Mouse (Mus musculus): ENCODE results near the gene Cnih2.

The Cnih2 gene

DNA sequence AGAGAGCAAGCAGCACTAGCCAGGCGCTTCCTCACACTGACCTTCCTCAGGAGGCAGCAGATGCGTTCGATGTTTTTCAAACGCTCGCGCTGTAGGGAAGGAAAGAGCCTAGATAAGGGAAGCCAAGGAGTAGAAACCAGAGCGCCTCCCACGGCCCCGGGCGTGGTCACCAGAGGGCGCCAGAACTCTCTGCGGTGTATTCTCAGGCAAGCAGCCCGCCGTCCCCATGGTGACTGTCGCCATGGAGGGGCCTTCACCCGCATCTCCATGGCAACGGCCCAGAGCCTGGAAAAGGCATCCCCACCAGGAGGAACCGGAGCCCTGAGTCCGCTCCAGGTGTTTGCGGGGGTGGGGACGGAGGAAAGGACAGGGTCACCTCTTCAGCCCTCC is 4.1 kb downstream of the Cnih2 start:
- in situ Hi-C loops (cut with MboI; ENCODE audit: low sequenced_read_pairs) = no loop called here

DNA sequence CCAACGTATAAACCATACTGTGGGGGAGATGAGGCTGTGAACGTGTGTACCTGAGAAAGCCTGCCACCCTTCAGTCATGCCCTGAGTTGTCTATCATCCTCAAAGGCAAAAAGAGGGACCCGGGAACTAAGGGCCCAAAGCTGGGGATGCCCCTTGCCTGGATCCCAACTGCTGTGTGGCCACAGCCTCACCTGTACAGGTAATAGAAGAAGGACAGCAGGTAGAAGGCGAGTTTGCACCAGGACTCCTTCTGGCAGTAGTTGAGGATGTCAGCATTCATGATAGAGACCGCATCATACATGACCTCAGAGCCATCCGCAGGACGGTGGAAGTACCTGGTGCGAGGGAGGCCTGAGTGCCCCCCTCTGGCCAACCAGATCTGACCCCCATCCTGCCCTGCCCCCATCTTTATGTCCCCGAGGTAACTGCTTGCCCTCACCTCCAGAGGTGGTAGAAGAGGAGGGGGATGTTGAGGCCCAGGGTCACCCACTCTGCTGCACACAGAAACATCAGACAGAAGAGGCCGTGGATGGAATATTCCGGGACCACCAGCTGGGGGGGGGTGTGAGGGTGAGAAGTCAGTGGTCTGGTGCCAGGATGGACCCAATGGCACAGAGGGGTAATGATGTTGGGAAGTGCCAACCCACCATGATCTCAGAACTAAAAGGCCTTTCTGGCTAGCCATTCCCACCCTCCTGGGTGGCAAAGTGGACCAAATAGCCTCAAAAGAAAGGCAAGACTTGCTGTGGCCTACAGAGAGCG is 4.7 kb downstream of the Cnih2 start:
- in situ Hi-C loops (cut with MboI; ENCODE audit: low sequenced_read_pairs) = no loop called here

DNA sequence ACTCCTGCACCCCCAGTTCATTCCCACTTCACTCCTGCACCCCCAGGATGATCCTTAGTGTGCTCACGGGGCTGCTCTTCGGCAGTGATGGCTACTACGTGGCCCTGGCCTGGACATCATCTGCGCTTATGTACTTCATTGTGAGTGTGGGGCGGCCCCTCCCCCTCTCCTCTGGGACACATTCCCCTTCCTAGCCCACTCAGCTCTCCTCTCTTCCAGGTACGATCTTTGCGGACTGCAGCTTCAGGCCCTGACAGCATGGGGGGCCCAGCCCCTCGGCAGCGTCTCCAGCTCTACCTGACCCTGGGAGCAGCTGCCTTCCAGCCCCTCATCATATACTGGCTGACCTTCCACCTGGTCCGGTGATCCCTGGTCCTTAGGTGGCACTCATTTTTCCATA is 6.2 kb downstream of the Cnih2 start:
- in situ Hi-C loops (cut with MboI; ENCODE audit: low sequenced_read_pairs) = no loop called here

DNA sequence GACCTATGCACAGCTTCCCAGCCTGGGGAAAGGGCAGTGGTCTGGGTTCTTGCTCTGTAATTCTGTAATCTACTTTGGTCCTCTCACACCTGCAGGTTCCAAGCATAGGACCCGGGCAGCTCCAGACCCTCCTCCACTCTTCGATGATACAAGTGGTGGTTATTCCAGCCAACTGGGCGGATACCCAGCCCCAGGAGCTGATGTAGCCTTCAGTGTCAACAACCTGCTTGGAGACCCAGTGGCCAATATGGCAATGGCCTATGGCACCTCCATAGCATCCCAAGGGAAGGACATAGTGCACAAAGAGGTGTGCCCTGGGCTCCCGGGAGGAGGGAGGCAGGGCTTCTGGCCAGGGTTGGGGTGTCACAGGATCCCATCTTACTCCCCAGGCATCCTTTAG is 9.0 kb downstream of the Cnih2 start:
- in situ Hi-C loops (cut with MboI; ENCODE audit: low sequenced_read_pairs) = loop anchor here (5.0 kb wide), 1 partner anchor 53 kb away; no protein-coding TSS in a partner anchor

DNA sequence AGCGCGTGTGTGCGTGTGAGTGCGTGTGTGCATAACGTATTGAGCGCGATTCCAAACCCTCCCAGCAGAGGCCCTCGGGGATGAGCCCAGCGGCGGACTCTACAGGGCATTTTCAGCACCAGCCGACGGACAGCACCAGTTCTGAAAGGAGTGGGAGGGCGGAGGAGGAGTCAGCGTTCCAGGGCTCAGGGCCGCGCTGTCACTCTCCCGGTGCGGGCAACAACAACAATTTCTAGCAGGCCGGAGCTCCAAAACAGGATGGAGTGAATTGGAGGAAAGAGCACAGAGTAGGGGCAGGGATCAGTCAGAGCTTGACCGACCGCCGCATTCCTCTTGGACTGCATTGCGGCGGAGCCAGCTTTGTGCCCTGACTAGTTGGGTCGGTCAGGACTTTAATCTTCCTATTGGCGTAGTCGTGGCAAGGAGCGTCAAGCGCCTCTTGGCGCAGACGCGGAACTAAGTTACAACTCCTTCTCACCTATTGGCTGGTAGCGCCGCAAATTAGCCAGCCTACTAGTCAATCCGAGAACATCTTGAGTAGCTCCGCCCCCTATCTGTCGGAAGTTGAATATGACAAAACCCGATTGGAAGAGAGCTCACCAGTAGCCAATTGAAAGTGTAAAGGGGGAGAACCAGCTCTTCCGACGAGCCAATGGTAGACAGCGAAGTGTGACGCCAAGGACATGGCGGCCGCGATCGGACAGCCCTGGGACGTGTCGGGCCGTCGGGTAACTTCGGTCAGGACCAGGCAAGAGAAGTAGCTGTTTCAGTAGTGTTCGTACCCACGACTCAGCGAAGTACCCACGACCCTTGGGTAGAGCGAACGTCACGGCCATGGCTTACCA is 10.2 kb downstream of the Cnih2 start, which contains the start of gene Yif1a:
Gene Yif1a, plus strand, starts transcription at position 655 of the 845 bp plus-strand sequence.
- in situ Hi-C loops (cut with MboI; ENCODE audit: low sequenced_read_pairs) = loop anchor here (5.0 kb wide), 1 partner anchor 54 kb away; no protein-coding TSS in a partner anchor

DNA sequence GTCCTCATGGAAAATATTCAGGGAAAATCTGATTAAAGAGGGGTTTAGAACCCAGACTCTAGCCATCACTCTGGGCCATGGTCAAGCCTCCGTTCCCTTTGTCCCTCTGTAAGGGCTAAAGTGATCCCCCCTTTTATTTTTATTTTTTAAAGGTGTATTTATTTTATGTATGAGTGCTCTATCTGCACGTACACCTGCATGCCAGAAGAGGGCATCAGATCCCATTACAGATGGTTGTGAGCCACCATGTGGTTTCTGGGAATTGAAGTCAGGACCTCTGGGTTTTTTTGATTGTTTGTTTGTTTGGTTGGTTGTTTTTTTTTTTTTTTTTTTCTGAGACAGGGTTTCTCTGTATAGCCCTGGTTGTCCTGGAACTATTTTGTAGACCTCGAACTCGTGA is 11.8 kb downstream of the Cnih2 start:
- in situ Hi-C loops (cut with MboI; ENCODE audit: low sequenced_read_pairs) = loop anchor here (5.0 kb wide), 1 partner anchor 56 kb away; no protein-coding TSS in a partner anchor

DNA sequence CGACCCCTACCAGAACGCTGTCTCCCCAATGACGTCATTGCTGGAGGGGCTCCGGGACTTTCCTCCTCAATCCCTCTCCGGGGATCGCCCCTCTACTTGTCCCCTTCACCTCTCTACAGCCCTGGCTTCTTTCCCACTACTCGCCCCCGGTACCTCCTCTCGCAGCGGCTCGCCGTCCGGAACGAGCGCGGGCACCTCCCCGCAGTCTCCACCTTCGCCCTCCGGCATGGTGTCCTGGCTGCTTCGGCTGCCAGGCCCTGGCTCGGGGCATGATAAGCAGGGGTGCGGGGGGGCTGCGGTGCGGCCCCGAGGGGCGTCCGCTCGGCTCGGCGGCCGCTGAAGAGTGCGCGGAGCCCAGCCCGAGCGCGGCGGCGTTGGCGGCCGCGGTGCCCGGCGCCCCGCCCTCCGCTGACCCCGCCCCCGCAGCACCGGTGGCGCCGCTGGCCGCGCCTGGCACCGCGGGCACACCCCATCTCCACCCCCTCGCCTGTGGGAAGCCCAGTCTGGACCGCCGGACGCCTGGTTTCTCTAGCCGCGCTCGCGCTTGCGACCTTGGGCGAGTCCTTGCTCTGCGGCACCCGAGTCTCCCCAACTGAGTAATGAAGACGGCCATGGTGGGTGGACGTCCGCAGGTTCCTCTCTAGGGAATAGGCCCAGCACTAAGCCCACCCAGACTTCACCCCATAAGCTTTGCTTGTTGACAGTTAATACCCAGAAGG is 13.0 kb downstream of the Cnih2 start, which contains the start of gene Tmem151a:
Gene Tmem151a, minus strand, starts transcription at position 387 of the 719 bp plus-strand sequence.
- in situ Hi-C loops (cut with MboI; ENCODE audit: low sequenced_read_pairs) = loop anchor here (5.0 kb wide), 1 partner anchor 57 kb away; no protein-coding TSS in a partner anchor

DNA sequence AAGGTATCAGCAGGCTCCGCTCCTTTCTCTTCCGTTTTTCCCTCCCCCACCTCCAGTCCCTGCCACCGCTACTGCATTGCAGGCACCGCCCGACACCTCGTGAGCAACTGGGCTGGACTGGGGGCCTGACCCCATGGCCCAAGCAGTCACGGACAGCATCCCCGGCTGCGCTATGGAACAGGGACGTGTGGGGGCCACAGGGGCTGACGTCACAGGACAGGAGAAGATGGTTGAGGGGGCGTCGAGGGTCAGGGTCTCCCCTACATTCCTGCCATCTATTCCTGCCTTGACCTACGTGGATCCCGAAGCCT is 13.5 kb downstream of the Cnih2 start:
- in situ Hi-C loops (cut with MboI; ENCODE audit: low sequenced_read_pairs) = loop anchor here (5.0 kb wide), 1 partner anchor 58 kb away; no protein-coding TSS in a partner anchor

DNA sequence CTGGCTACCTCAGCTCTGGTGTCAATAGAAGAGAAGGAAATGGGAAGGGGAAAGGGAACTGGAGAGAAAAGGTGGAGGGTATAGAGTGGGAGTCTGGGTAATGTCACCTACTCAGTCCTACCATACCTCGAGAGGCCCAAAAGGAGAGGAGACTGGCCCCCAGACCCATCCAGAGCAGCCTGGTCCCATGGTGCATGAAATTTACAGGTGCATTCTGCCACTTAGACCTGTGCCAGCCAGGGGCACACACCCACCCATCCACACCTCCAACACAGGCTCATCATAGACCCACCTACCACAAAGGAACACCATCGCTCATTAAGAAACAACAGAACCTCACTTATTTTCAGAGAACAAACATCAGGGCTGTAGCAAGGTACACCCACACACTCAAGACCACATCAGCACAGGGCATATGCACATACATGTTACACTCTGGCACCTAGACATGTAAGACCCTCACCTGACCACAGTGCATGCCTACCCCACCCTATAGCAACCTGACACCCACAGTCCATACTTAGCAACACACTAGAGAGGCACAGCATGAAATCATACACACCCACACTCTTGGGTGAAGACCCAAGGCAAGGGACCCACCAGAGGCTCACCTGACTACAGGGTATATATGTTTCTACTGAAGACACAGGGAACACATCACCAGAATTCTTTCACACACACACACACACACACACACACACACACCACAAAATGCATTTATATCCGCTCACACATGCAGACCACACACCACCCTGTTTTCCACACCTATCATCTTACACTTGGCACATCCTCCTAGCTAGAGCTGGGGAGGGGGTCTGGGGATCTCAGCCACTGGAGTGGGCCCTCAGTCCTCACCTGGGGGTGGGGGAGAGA is 14.1 kb downstream of the Cnih2 start:
- in situ Hi-C loops (cut with MboI; ENCODE audit: low sequenced_read_pairs) = no loop called here

DNA sequence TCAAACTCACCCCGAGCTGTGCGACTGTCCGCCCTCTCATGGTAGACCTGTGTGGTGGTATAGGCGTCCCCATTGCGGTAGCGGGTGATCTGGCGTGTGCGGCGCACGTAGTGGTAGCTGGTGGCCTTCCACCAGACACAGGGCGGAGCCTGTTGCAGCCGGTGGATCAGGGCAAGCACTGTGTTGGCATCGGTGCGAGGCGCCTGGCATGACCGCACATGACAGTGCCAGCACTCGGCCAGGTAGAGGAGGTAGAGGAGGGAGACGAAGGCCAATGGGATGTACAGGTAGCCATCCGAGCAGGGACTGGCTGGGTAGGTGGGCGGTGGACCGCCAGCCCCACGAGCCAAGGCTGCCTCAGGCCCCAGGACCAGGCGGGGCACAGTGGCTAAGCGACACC is 15.7 kb downstream of the Cnih2 start:
- in situ Hi-C loops (cut with MboI; ENCODE audit: low sequenced_read_pairs) = no loop called here

DNA sequence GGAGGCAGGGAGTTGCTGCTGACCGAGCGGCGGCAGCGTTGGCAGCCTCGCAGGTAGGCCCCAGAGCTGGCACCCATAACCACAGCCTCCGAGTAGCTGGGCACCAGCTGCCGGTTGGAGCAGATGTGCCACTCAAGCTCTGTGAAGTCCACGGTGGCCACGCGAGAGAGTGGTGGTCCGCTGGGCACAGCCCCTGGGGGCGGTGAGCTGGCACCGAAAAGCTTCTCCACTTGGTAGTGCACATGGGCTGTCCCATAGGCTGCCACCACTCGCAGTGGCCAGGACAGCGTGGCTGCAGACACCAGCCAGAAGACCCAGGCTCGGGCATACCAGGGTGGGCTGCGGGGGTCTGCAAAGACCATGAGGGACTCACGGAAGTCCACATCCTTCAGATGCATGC is 16.3 kb downstream of the Cnih2 start:
- in situ Hi-C loops (cut with MboI; ENCODE audit: low sequenced_read_pairs) = no loop called here

DNA sequence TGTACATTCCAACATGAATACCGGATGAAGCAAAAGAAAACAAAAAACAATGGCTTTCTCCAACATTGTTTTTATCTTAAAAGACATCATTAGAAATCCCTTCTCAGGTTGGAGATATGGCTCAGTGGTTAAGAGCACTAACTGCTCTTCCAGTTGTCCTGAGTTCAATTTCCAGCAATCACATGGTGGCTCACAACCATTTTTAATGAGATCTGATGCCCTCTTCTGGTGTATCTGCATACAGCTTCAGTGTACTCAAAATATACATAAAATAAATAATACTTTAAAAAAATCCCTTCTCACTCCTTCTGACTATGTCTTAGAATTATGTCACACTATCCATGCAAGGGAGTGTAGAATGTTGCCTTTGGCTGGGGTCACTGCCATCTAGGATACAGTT is 19.0 kb downstream of the Cnih2 start:
- in situ Hi-C loops (cut with MboI; ENCODE audit: low sequenced_read_pairs) = no loop called here

DNA sequence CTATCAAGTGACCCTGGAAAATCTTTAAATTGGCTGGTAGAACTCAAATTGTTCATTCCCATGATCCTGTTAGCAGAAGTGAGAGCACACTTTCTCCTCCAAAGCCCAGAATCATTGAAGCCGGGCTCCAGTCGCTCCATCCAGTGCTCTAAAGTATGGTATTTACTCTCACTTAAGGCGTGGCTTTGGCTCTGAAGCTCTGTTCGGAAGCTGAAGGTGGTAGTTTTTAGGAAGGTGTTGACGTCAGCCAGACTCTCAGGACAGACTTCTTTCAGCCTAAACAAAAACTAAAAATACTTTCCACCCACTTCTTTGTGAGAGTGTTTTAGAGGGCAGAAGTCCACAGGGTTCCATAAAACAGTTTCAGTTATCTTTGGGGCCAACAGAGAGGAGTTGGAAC is 24.8 kb downstream of the Cnih2 start:
- in situ Hi-C loops (cut with MboI; ENCODE audit: low sequenced_read_pairs) = no loop called here

DNA sequence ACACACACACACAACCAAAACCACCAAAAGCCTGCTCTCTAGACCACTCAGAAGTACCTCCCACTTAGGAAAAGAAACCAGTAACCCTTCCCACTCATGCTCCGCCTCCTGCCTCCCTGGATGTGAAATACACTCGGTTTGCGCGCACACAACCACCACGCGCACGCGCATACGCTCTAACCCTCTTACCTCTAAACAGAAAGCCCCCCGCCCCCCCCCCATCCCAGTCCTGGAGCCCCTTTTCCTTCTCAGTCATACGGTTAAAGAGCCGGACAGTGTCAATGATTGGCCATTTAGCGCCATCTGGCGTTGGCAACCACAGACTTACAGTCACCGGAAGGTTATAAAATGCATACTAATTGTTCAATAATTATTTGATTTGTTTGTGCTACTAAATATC is 25.3 kb downstream of the Cnih2 start:
- in situ Hi-C loops (cut with MboI; ENCODE audit: low sequenced_read_pairs) = no loop called here

DNA sequence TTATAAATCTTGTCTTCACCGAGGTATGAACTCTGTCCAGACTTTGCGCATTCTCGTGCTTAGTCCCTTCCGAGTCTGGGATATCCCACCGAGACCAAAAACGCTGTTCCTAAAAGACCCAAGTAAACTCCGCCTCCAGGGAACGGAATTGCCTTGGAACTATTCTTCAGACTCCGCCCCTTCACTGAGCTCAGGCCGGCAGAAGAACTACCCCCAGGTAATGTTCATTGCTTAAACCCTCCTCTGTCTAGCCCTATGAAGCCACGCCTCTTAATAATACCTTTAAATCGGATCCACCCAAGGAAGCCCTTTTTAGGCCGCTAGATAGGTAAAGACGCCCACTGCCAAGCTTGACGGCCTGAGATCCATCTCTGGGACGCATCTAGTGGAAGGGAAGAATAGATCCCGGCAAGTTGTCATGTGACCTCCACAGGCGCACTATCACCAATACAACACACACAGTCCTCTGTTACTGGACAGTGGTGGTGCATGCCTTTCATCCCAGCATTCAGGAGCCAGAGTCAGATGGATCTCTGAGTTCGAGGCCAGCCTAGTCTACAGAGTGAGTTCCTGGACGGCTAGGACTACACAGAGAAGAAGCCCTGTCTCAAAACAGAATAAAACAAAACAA is 25.8 kb downstream of the Cnih2 start:
- in situ Hi-C loops (cut with MboI; ENCODE audit: low sequenced_read_pairs) = no loop called here

DNA sequence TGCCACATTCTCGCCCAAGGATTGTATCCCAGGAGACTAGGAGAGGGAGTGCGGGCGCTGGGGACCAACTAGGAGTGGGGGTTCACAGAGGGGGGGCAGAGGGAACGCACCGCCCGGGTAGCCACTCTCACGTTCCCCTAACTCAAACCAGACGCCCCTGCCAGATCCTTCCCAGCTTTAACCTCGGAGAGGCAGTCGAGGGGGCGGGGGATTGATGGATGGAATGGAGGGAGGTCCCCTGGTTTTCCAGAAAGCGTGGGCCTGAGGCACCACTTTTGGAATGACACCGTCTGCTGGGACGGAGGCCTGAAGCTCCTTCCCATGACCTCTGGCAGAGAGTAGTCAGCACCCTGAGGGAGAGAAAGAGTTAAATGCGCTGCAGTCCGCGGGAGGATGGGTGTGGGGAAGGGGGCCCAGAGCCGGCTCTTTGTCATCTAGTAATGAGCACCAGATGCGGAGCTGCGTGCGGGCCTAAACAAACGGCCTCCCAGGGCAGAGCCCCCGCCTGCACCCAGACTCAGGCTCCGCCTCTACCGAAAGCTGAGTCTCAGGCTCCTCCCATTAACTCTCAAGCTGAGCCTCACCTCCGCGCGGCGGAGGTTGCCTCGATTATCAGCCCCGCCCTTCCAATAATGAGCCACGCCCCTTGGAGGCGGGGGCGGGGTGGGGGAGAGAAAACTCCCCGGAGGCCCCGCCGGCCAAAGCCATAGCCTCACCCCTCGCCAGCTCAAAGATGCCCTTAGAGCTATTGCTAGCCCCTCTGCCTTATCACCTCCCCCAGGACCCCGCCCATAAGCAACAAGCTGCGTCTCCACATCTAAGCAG is 26.6 kb downstream of the Cnih2 start:
- in situ Hi-C loops (cut with MboI; ENCODE audit: low sequenced_read_pairs) = no loop called here

DNA sequence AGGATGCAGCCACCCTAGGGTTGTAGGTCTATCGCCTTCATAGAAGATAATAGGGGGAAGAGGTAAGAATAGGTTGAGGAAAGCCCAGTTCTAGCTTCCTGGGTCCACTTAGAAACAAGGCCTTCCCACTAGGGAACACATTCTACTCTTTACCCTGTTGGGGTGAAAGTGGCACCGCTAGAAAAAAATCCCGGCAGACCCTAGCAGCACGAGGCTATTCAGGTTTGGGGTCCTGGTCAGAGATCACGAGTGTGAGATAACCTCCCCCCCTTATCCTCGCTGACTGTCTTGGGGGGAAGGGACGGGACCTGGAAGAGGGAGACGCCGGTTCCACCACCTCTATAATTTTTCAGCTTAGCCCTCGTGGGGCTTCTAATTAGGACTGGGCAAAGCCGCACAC is 27.2 kb downstream of the Cnih2 start:
- in situ Hi-C loops (cut with MboI; ENCODE audit: low sequenced_read_pairs) = no loop called here

DNA sequence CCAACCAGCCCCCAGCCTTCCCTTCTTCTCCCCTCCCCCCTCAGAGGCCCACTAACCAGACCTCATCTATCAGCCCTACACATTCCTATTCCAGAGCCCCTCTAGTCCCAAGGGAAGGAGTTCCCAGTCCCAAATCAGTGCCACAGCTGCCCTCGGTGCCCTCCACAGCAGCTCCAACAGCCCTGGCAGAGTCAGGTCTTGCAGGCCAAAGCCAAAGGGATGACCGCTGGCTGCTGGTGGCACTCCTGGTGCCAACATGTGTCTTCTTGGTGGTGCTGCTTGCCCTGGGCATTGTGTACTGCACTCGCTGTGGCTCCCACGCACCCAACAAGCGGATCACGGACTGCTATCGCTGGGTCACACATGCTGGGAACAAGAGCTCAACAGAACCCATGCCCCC is 28.3 kb downstream of the Cnih2 start:
- in situ Hi-C loops (cut with MboI; ENCODE audit: low sequenced_read_pairs) = no loop called here

DNA sequence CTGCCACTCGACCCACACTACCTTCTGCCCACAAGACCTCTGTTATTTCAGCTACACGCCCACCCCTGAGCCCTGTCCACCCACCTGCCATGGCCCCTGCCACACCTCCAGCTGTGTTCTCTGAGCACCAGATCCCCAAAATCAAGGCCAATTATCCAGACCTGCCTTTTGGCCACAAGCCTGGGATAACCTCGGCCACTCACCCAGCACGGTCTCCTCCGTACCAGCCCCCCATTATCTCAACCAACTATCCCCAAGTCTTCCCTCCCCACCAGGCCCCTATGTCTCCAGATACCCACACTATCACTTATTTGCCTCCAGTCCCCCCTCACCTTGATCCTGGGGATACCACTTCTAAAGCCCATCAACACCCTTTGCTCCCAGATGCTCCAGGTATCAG is 28.8 kb downstream of the Cnih2 start:
- in situ Hi-C loops (cut with MboI; ENCODE audit: low sequenced_read_pairs) = no loop called here

Measured in CH12F3 (cell line).